Mouse (Mus musculus): ENCODE measurements around the gene Icam2.

Icam2 gene

DNA sequence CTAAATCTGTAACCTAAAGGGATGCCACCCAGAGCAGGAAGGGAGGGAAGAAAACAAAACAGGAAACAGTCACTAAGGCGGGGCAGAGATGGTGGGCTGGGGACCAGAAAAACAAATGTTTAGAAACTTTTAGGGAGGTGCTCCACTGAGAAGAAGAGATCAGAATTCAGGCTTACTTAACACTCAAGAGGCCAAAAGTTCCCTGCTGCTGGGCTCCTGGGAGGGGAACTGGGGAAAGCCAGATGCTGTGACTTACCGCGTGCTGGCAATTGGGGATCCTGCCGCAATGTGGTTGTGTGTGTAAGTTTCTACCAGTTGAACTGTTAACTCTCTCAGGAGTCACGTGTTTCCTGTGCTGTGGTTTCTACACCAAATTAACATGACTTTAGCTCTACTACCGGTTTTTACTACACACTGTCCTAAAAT, at the start of gene Icam2:
Gene Icam2 (minus strand): TSS at position 285 of the 426 bp plus-strand sequence.
- TF ChIP-seq CTCF (conservative IDR thresholded peaks at IDR 0.05; ENCODE audit: low read length), result no peak
- no peak for TF ChIP-seq POU5F1 (IDR thresholded peaks at IDR 0.05; ENCODE audit: borderline replicate concordance, low read length)
- TF ChIP-seq NANOG (IDR thresholded peaks at IDR 0.05; ENCODE audit: borderline replicate concordance, low read length), result no peak
- Histone ChIP-seq H3K4me3 (replicated peaks; ENCODE audit: low read length) (peak within 1 kb of the TSS; percentile 52), H3K9me3 (ENCODE audit: low read length) (no peaks in the 10 kb centered on the region), H3K36me3 (ENCODE audit: insufficient read depth, low read length) (no peaks in the 10 kb centered on the region), H3K4me1 (replicated peaks; ENCODE audit: low read depth, low read length) (peaks cover 19% of the 10 kb centered on the region), H3K27me3 (ENCODE audit: insufficient read depth, low read length) (no peaks in the 10 kb centered on the region)

DNA sequence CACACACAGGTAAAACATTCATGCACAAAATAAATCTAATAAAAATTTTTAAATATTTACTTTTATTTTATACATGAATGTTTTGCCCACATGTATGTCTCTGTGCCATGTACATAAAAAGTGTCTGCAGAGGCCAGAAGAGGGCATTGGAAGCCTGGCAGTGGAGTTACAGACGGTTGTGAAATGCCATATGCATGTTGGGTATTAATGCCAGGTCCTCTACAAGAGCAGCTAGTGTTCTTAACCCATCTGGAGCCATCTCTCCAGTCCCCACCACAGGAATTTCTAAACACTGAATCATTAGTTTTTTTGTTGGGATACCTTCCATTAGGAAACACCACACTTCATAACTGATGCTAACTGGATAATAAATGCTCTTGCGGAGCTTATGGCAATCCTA, 49.7 kb upstream of the Icam2 start:
- H3K36me3 ChIP-seq (ENCODE audit: insufficient read depth, low read length), result no peaks in the 10 kb centered on the region

DNA sequence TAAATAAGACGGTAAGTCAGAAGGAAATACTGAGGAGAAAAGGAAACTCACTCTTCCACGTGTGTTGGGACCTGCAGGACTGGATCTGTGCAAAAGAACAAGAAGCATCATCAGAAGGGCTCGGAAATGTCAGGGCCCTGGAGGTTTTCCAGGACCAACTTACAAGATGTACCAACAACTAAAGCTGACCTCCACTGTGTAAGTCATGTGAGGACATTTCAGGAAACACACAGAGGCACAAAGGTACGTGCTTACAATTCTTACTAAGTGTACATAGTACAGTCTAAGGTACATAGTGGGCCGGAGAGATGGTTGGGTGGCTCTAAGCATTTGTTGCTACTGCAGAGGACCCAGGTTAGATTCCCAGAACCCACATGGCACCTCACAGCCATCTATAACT, 49.2 kb upstream of the Icam2 start:
- Histone ChIP-seq H3K27me3 (ENCODE audit: insufficient read depth, low read length) (no peaks in the 10 kb centered on the region), H3K4me1 (replicated peaks; ENCODE audit: low read depth, low read length) (no peaks in the 10 kb centered on the region), H3K4me3 (replicated peaks; ENCODE audit: low read length) (no peak overlapping the region), H3K9me3 (ENCODE audit: low read length) (no peaks in the 10 kb centered on the region), H3K36me3 (ENCODE audit: insufficient read depth, low read length) (no peaks in the 10 kb centered on the region)
- no peak for TF ChIP-seq NANOG (IDR thresholded peaks at IDR 0.05; ENCODE audit: borderline replicate concordance, low read length)
- TF ChIP-seq CTCF (conservative IDR thresholded peaks at IDR 0.05; ENCODE audit: low read length), result no peak
- TF ChIP-seq POU5F1 (IDR thresholded peaks at IDR 0.05; ENCODE audit: borderline replicate concordance, low read length), result no peak

More for the DNA sequence above, 49.7 kb upstream of the Icam2 start:
- H3K4me3 ChIP-seq (replicated peaks; ENCODE audit: low read length), result no peak overlapping the region
- no peaks in the 10 kb centered on the region for H3K9me3 ChIP-seq (ENCODE audit: low read length)
- no peaks in the 10 kb centered on the region for H3K4me1 ChIP-seq (replicated peaks; ENCODE audit: low read depth, low read length)
- TF ChIP-seq NANOG (IDR thresholded peaks at IDR 0.05; ENCODE audit: borderline replicate concordance, low read length) (no peak), POU5F1 (IDR thresholded peaks at IDR 0.05; ENCODE audit: borderline replicate concordance, low read length) (no peak), CTCF (conservative IDR thresholded peaks at IDR 0.05; ENCODE audit: low read length) (no peak)
- no peaks in the 10 kb centered on the region for H3K27me3 ChIP-seq (ENCODE audit: insufficient read depth, low read length)

DNA sequence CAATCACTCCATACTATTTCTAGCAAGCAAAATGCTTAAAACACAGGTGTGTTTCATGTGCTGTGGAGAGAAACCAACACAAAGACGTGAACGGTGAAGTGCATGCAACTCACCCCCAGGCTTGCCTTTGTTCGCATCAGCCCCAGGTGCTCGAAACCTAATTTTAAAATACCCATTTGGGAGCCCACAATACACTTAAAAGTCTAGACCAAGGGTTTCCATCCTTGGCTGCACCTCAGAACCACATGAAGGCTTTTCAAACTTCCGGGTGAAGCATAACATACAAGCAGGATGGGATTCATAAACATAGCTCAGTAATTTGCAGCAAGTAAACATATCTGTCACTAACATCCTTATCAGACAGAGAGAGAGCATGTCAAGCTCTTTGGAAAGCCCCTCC, 42.5 kb upstream of the Icam2 start:
- Histone ChIP-seq H3K36me3 (ENCODE audit: insufficient read depth, low read length) (peaks cover 3% of the 10 kb centered on the region; the same call in 1 of the 2 replicates), H3K4me1 (replicated peaks; ENCODE audit: low read depth, low read length) (no peaks in the 10 kb centered on the region), H3K4me3 (replicated peaks; ENCODE audit: low read length) (no peak overlapping the region), H3K9me3 (ENCODE audit: low read length) (no peaks in the 10 kb centered on the region), H3K27me3 (ENCODE audit: insufficient read depth, low read length) (no peaks in the 10 kb centered on the region)
- TF ChIP-seq NANOG (IDR thresholded peaks at IDR 0.05; ENCODE audit: borderline replicate concordance, low read length), result no peak
- TF ChIP-seq CTCF (conservative IDR thresholded peaks at IDR 0.05; ENCODE audit: low read length), result no peak
- no peak for TF ChIP-seq POU5F1 (IDR thresholded peaks at IDR 0.05; ENCODE audit: borderline replicate concordance, low read length)

DNA sequence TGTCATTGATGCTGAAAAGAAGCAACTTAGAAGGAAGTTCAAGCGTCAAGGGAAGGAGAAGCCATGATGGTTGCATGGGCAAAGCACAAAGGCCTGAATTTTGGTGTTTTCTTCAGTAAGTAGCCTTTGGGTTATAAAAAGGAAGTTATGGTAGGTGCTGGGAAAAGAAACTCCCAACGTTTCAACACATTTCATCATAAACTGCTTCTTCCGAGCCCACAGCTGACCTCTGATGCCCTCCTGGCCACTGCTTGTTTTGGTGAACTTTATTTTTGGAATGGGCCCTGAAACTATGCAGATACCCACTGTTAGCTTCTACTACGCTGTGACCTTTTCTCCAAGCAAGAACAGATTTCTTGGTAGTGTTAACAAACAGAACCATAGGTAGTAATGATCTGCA, 41.8 kb upstream of the Icam2 start:
- Histone ChIP-seq H3K27me3 (ENCODE audit: insufficient read depth, low read length) (no peaks in the 10 kb centered on the region), H3K36me3 (ENCODE audit: insufficient read depth, low read length) (peaks cover 3% of the 10 kb centered on the region; the same call in 1 of the 2 replicates), H3K9me3 (ENCODE audit: low read length) (no peaks in the 10 kb centered on the region), H3K4me1 (replicated peaks; ENCODE audit: low read depth, low read length) (no peaks in the 10 kb centered on the region), H3K4me3 (replicated peaks; ENCODE audit: low read length) (no peak overlapping the region)
- TF ChIP-seq NANOG (IDR thresholded peaks at IDR 0.05; ENCODE audit: borderline replicate concordance, low read length) (no peak), POU5F1 (IDR thresholded peaks at IDR 0.05; ENCODE audit: borderline replicate concordance, low read length) (no peak), CTCF (conservative IDR thresholded peaks at IDR 0.05; ENCODE audit: low read length) (no peak)

DNA sequence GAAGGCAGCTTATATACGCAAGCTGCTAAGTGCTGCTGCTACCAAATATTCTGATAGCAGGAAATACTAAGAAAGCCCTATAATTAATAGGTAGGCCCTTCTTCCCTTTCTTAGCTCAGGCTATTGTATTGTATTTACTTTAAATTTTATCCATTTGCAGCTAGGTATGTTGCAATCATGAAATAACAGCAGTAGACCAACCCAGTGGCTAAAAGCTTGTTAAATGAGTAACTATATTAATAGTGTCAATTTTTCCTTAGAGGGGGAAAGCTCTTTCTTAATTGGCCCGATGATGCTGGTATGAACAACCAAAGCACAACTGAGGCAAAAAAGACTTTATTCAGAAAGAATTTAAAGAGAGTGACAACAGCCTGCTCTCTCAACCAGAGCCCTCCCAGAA, 40.7 kb upstream of the Icam2 start:
- no peak overlapping the region for H3K4me3 ChIP-seq (replicated peaks; ENCODE audit: low read length)
- TF ChIP-seq NANOG (IDR thresholded peaks at IDR 0.05; ENCODE audit: borderline replicate concordance, low read length) (no peak), CTCF (conservative IDR thresholded peaks at IDR 0.05; ENCODE audit: low read length) (no peak), POU5F1 (IDR thresholded peaks at IDR 0.05; ENCODE audit: borderline replicate concordance, low read length) (no peak)
- no peaks in the 10 kb centered on the region for H3K27me3 ChIP-seq (ENCODE audit: insufficient read depth, low read length)
- no peaks in the 10 kb centered on the region for H3K4me1 ChIP-seq (replicated peaks; ENCODE audit: low read depth, low read length)
- H3K36me3 ChIP-seq (ENCODE audit: insufficient read depth, low read length), result peaks cover 5% of the 10 kb centered on the region
- H3K9me3 ChIP-seq (ENCODE audit: low read length), result no peaks in the 10 kb centered on the region

DNA sequence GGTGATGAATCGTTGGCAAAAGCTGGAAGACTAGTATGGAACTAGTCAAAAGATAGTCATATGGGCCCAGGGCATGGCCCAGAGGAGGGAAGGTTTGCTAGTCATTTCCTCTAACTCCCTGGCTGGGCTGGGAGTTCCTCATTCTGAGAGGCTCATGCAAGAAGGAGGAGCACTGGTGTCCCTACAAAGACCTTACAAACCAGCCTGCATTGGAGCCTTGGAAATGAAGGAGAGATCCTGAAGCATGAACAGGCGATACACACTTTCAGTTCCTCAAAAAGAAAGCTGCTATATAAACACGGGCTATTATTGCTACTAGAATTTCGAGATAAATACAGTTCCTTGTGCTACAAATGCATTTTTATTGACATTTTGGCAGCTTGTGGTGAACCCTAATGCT, 40.2 kb upstream of the Icam2 start:
- H3K9me3 ChIP-seq (ENCODE audit: low read length), result no peaks in the 10 kb centered on the region
- H3K4me1 ChIP-seq (replicated peaks; ENCODE audit: low read depth, low read length), result no peaks in the 10 kb centered on the region
- H3K4me3 ChIP-seq (replicated peaks; ENCODE audit: low read length), result no peak overlapping the region
- TF ChIP-seq CTCF (conservative IDR thresholded peaks at IDR 0.05; ENCODE audit: low read length), result no peak
- TF ChIP-seq NANOG (IDR thresholded peaks at IDR 0.05; ENCODE audit: borderline replicate concordance, low read length), result no peak
- TF ChIP-seq POU5F1 (IDR thresholded peaks at IDR 0.05; ENCODE audit: borderline replicate concordance, low read length), result no peak
- H3K36me3 ChIP-seq (ENCODE audit: insufficient read depth, low read length), result peaks cover 10% of the 10 kb centered on the region
- H3K27me3 ChIP-seq (ENCODE audit: insufficient read depth, low read length), result no peaks in the 10 kb centered on the region

DNA sequence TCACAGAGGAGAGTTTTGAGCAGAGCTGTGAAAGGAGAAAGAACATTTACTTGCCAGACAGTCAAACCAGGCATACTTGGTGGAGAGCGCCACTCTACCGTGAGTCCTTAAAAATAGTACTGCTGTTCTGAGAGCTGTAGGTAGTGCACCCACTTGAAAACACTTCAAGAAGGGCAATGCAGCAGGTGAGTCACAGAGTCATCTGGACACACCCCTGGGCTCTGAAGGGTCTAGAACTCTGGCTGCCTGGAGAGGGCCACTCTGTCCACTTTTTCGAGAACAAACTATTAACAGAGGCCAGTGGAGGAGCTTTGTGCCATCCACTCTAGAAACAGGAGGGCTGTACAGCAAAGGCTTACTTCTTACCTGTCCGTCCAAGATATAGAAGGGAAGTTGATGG, 38.6 kb upstream of the Icam2 start:
- H3K9me3 ChIP-seq (ENCODE audit: low read length), result no peaks in the 10 kb centered on the region
- H3K27me3 ChIP-seq (ENCODE audit: insufficient read depth, low read length), result no peaks in the 10 kb centered on the region
- H3K4me3 ChIP-seq (replicated peaks; ENCODE audit: low read length), result no peak overlapping the region
- H3K4me1 ChIP-seq (replicated peaks; ENCODE audit: low read depth, low read length), result no peaks in the 10 kb centered on the region
- peaks cover 18% of the 10 kb centered on the region for H3K36me3 ChIP-seq (ENCODE audit: insufficient read depth, low read length)
- TF ChIP-seq POU5F1 (IDR thresholded peaks at IDR 0.05; ENCODE audit: borderline replicate concordance, low read length) (no peak), NANOG (IDR thresholded peaks at IDR 0.05; ENCODE audit: borderline replicate concordance, low read length) (no peak), CTCF (conservative IDR thresholded peaks at IDR 0.05; ENCODE audit: low read length) (no peak)

DNA sequence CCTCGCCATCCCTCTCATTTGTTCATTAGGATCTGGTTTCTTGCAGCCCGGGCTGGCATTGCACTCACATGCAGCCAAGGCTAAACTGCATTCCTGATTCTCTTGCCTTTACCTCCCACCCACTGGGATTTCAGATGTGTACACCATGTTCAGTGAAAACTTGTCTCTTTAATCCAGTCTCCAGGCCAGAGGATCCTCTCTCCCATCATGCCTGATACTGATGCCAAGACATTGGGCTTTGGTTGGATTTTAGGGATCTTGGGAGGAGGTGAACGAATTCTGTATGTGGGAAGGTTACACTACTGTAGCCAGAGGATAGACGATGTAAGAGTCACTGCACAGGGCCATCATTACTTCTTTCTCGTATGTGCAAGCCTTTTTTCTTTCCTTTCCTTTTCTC, 37.3 kb upstream of the Icam2 start:
- no peak for TF ChIP-seq NANOG (IDR thresholded peaks at IDR 0.05; ENCODE audit: borderline replicate concordance, low read length)
- TF ChIP-seq POU5F1 (IDR thresholded peaks at IDR 0.05; ENCODE audit: borderline replicate concordance, low read length), result no peak
- TF ChIP-seq CTCF (conservative IDR thresholded peaks at IDR 0.05; ENCODE audit: low read length), result no peak
- Histone ChIP-seq H3K36me3 (ENCODE audit: insufficient read depth, low read length) (peaks cover 23% of the 10 kb centered on the region), H3K27me3 (ENCODE audit: insufficient read depth, low read length) (no peaks in the 10 kb centered on the region), H3K4me1 (replicated peaks; ENCODE audit: low read depth, low read length) (no peaks in the 10 kb centered on the region), H3K4me3 (replicated peaks; ENCODE audit: low read length) (no peak overlapping the region), H3K9me3 (ENCODE audit: low read length) (no peaks in the 10 kb centered on the region)
